Mouse (Mus musculus): ENCODE results near the gene Tmeff2.

Tmeff2 gene

DNA sequence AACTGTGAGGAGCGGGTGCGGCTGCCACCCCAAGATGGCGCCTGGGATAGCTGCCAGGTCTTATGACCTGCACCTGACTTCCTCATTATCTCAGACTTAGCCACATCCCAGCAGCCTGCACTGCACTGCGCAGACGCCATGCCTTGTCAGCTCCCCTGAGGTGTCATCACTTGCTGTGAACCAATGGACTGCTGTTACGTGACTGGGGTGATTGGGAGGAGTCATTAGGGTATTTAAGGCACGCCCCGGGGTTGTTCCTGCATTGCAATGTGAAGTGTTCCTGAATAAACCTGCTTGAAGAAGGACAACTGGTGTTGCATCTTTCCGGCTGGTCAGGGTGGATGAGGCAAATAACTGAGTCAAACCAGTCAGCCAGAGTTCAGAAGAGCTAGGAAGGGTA lies at the start of gene Tmeff2:
Tmeff2 (plus strand) TSS at position 262 of the 400 bp plus-strand sequence.
- WGBS = 93% methylated on average over 9 of the region's 9 CpGs

DNA sequence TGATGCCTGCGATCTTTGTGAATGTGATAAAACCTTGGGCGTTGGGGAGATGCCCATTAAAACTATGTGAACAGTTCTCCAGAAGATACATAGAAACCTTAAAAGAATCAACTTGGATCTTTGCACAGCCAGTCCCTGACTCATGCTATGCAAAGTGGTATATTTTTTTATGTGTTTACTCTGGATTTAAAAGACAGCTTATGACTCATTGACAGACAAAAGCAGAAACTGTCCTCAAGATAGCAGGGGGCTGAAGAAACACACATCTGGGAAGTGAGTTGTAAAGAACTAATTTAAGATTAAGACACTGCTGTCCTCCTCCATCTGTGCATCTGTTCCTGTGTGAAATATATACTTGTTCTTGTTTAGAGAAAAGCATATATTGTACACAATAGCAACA lies 38.9 kb upstream of the Tmeff2 start:
- WGBS = 63% methylated on average over 2 of the region's 2 CpGs

DNA sequence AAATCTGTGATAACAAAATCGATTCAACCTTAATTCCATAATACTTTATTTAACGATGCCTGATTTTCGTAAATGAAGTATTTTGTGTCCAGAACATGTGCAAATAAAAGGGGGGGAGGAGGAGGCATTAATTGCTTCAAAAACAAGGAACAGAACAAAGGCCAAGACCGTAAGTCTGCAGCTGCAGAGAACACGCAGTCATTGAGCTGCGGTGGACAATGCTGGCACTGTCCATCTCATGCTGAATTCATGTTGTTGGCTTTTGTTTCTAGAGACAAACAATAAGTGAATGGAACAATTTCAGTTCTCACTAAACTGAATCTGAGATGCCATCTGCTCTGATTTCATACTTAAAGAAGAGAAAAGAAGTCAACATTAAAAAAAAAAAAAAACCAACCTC lies 2.8 kb upstream of the Tmeff2 start:
- WGBS = 54% methylated on average over 6 of the region's 6 CpGs

GRCm38 (mm10) chr1:50924838-50925355 lies 24.4 kb downstream of the Tmeff2 start:
- 22% methylated on average over 5 of the region's 5 CpGs for WGBS

DNA sequence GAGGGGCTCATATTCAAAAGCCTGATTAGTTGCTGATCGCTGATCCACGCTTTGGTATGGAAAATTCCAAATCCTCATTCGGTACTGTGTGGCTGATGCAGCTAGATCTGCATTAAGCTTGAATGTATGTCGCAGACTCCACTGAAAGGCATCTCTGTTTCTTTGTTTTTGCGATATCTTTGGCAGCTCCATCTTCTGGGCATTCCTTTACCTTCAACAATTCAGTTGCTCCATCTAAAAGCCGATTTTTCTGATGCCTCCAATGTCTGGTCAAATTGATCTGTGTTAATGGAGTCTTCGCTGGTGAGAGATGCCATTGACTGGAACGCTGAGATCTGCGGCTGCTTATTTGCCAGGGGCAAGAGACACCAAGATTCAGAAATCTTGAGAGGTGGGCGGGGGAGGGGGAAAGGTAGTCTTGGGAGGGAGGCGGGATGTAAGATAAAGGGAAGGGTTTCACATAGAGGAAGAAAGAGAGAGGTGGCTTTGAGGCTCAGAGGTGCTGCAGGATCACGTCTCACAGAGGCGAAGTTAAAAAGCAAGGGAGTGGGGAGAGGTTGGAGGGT lies 25.0 kb downstream of the Tmeff2 start:
- 6% methylated on average over 13 of the region's 13 CpGs for WGBS

DNA sequence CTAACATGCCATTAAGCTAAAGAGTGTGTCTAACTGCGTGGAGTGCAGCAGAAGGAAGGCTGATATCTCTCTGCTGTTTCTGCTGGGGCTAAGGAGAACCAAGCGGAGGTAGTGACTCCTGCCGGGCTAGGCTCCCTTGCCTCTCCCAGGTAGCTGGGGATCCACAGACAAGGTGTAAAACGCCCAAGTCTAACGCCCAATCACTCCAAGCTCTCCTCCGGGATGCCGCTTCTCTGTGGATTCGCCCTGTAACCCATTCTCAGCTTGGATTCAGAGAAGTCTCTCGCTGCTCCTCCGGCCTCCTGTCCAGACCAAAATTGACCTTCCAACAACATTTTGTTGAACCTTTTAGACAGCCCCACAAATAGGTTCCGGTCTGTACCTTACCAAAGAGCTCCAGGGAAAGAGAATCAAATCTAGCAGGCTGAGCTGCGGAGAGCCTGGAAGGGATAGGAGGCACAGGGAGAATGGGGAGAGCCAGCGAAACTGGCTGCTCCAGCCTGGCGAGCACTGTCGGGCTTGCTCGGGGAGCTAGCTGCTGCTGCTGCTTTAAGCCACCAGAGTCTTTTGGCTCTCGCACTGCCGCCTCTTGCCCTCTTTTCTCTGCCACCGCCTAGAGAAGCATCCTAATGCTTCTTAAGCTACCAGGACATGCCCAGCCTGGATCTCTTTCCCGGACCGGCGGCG lies 26.1 kb downstream of the Tmeff2 start:
- 1% methylated on average over 23 of the region's 23 CpGs for WGBS

DNA sequence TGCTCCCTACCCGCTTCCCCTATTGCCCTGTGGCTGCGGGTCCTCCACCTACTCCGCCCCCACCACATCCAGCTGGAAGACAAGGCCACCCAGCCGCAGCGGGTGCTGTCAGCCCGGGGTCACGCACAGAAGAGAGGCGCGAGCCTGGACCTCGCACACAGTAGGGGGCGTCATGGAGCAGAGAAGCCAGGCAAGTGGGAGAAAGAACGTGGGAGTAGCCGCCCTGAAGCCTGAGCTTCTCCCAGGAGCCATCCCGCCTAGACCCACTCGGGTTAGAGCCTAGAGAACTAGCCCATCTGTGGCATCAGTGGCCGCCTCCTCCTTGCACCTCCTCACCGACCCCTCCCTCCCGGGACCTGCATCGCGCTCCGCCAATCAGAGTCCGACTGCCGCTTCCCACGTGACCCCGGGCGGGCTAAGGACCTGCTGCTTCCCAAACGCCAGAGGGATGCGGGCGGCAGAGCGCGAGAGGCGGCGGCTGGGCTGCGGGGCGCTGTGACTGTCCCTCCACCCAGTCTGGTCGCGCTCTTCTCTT lies 26.7 kb downstream of the Tmeff2 start:
- under 1% methylated on average over 37 of the region's 37 CpGs for WGBS

- under 1% methylated on average over 35 of the region's 35 CpGs for WGBS
Observed at GRCm38 (mm10) chr1:50927679-50928187, 27.3 kb downstream of the Tmeff2 start.

GRCm38 (mm10) chr1:50928776-50929175 lies 28.3 kb downstream of the Tmeff2 start:
- WGBS = 21% methylated on average over 3 of the region's 3 CpGs

GRCm38 (mm10) chr1:50935076-50935475 lies 34.6 kb downstream of the Tmeff2 start:
- WGBS = 41% methylated on average over 2 of the region's 2 CpGs

GRCm38 (mm10) chr1:50935484-50935883 lies 35.0 kb downstream of the Tmeff2 start:
- 71% methylated on average over 2 of the region's 2 CpGs for WGBS

DNA sequence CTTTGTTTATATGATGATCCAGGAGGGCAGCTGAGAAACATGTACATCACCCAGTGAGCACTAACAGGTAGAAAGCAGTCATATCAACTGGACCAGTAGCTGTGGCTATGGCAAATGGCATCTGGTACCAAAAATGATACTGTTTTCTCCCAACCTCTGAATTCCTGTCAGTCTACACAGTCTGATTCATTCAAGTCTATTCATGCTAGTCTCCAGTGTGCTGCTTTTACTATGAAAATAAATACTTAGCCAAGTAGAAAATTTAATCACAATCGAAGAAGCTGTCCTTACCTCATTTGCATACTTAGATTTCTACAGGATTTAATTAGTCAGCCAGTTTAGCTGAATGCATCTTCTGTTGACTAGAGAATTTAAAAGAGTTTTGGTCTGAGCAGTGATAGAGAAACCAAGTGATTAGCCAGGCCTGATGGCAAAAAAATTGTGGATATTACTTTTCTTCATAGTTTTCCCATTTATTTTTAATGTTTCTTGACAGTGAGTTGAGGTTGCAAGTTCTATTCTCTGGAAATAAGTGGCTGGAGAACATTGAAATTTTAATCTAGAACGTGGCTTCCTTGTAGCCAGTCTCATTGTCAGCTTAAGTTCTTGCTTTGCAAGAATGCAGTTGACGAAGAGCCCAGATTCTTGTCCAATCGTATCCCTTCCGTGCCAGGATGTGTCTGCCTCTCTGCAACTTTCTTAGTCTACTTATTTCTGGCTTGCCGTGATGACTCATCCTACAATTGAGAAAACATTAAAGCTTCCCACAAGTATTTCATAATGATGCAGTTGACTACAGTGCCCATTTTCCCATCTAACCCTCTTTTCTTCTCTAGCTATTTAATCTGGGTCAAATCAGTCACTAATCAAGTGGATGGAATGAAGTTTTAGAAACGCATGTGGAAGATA lies 39.9 kb downstream of the Tmeff2 start:
- WGBS = 26% methylated on average over 7 of the region's 7 CpGs

DNA sequence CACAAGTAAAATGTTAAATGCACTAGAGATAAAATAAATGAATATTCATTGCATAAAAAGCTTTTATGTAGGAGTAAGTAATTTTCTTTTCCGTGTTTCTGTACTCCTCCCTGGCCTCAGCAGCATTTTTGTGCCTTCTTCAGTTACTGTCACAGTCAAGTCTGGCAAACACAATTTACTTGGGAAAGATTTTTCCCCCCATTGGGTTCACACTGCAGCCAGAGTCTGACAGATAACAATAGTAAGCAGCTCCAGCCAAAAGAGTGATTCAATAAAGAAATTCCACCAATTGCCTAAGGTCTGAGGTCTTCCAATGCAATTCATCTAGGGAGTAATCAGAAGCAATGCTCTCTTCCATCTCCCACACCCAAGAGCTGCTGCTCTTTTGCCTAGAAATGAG lies 48.1 kb downstream of the Tmeff2 start:
- 29% methylated on average over 1 of the region's 1 CpGs for WGBS

DNA sequence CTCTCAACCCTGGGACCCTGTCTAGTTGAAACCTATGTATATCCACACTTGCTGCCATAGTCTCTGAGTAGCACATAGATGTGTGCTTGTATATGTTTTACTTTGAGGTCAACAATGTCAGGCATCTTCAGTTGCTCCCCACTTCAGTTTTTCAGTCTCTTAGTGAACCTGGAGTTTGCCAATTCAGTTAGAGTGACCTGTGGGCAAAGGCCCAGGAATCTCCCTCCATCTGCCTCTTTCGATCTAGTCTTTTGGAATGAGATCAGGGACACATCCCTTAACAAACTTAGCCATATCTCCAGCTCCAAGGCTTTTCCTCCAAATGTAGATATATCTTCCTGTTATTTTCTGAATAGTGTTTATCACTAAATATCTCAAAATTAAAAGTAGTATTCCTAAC lies 58.4 kb downstream of the Tmeff2 start:
- WGBS = 74% methylated on average over 1 of the region's 1 CpGs

DNA sequence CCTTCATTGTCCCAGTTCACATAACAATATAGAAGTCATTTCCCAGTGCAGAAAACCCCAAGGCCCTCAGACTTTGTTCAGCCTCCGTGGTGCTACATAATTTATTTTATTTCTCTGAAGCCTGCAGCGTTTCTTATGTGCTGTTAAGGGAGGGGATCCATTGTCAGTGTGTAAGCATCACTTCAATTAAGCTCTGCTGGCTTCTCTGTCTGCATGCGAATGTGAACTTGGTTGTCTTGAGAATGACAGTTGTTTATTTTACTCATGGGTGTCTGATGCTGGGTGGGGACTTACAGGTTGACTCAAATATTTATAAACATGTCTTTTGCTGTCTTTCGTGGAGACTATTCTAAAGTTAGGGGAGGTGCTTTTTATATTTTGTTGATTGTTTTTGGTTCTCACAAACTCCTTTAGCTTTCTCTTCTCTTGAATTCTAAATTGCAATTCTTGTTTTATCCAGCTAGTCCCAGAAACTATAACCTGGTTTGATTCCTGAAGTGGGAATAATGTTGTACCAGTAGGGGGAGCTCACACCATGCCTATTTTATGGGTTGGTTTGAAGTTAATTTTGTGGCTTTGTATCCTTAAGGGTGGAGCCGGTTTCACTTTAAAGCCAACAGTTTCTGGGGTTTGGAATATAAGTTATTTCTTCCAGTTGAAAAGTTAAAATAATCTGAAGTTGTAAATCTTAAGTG lies 61.7 kb downstream of the Tmeff2 start:
- 30% methylated on average over 5 of the region's 5 CpGs for WGBS

DNA sequence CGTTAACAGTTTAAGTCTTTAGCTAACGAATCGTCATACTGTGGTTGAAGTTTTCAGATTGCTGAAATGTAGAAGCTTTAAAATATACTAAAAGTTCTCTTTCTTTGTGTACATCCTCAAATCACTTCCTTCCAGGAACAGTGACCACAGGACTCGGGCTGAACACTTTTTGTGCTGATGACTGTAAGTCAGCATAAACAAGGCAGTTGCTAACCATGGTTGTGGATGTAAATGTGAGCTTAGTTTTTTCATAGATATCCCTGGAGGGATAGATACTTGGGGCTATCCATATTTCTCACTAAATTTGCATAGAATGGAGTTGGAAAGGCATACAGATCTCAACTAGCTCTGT lies 62.2 kb downstream of the Tmeff2 start:
- 18% methylated on average over 4 of the region's 4 CpGs for WGBS

DNA sequence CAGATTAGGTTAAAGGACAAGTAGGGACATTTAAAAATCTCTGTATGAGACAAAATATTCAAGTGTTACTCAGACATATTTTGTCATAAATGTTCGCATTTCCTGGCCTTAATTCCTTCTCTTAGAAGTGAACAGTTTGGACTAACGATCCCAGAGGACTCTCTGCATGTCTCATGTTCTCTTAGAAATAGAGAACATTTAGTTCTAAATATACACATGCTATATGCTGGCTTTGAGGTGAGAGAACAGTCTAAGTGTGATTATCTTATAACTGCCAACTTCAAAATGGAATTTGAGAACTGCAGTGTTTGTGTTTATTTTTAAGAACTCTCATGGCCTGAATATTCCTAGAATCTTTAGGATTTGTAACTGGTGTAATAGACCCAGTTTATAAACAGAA lies 69.2 kb downstream of the Tmeff2 start:
- 43% methylated on average over 2 of the region's 2 CpGs for WGBS

GRCm38 (mm10) chr1:50970853-50971252 lies 70.4 kb downstream of the Tmeff2 start:
- 51% methylated on average over 2 of the region's 2 CpGs for WGBS

DNA sequence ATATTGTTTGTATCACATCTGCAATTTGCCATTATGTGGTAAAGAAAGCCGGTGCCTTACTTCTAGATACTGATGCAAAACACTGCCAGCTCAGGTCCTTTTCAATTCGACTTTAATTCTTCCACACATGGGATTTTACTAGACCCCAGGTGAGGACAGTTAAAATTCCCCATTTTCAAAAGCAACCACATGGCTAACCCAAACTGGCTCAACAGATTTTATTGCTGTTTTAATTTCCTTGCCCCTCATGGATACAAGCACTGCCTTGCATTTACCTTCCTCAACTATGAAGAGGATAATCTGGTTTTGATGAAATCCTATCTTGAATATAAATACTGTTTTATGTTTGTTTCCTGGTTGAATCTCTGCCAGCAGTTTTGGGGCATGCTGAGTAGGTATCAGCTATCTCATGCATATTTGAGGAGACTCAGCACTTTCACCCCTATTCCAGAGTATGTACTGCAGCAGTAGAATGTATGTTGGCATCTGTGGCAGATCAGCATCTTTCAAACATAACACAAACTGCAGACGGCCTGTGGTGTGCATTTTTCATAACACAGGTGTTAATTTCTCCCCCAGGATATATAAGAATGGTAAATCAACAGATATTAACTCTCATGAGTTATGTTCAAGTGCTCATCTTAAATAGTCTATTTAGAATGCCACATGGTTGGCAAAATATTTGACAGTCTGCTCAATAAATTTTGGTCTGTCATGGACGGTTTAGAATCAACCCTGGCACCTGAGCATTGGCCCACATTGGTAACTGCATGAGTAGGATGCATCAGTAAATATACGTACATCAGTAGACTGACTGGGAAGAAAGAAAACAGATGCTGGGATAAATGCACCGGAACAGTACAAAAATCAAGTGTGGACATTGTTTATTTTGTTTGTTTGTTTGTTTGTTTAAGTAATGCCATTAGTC lies 72.3 kb downstream of the Tmeff2 start:
- WGBS = 78% methylated on average over 6 of the region's 6 CpGs

GRCm38 (mm10) chr1:50979358-50980081 lies 79.1 kb downstream of the Tmeff2 start:
- 45% methylated on average over 4 of the region's 4 CpGs for WGBS
